Mouse (Mus musculus) kidney, postnatal 4 days (tissue): ENCODE results near the gene Mob3b.

Experiments
- DNase-seq, 2 experiments: peaks; one replicate each; pipeline ENCODE4 v3.0.0; 2021; ENCODE audit warnings: mixed read lengths in 2 of 2

Gene Mob3b

GRCm38 (mm10) chr4:35063146-35063719, 94.1 kb downstream of the Mob3b start:
- no peak for DNase-seq

DNA sequence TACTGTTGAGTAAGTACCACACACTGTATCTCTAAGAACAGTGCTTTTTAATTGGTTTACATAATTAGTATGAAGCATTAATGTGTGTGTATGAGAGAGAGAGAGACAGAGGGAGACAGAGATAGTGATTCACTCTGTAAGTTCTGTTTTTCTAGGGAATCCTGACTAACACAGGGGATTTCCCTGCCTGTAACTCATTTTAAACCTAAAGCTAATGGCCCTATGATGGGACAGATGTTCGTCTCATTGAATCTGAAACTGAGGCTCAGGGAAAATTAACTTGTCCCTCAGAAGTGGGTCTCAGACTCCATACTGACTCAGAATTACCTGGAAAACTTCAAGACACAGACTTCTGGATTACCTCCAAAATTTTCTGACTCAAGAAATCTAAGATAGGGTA, 96.3 kb downstream of the Mob3b start:
- DNase-seq, result no peak

GRCm38 (mm10) chr4:35060401-35060800, 96.9 kb downstream of the Mob3b start:
- no peak for DNase-seq

DNA sequence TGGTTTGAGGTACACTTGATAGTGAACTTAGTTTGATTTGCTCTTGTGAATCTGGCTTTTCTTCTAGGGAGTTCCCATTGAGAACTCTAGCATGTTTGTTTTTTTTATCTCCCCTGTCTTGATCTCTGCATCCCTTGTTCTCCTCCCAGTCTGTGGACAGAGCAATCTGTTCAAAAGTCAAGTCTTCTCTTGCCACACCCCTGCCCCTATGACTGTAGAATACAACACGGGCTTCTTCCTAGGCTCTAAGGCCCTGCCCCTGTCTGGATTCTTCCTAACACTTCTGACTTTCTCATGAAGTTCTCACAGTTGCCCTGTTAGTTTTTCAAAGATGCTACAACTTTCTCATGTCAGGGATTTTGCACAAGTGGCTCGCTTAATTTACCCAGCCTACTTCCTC, 102.9 kb downstream of the Mob3b start:
- DNase-seq, result no peak

GRCm38 (mm10) chr4:35052174-35052942, 104.9 kb downstream of the Mob3b start:
- DNase-seq, result peak in 1 of 2 experiments; percentile 25

DNA sequence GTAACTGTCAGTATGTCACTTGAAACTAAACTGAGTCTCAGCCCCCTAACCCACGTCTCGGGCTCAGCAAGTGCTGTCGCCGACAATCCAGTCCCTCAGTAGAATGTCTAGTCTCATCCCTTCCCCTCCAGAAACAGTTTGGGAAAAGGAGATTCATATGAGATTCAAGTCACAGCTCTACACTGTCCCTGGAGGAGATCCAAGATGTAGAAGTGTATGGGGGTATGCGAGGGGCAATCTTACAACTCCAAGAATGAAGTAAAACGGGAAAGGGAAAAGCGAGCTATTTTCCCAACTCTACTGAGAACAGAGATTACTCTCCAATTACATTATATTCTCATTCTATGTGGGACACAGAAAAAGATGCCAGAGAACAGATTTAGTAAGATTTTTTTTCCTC, 106.1 kb downstream of the Mob3b start:
- DNase-seq, result no peak

DNA sequence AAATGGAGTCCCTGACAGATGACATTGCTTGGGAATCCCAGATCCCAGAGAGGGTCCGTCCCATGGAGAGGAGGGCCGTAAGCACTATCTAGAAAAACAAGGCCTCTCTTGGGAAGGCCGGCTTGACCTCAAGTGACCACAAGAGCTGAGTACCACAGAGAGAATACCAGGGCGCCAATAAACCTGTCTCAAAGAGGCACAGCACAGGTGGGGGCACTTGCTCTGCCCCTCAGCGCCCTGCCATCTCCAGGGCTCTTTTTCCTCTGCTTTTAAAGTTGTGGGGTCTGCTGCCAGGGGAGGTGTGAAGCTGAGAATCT, 107.6 kb downstream of the Mob3b start:
- no peak for DNase-seq

DNA sequence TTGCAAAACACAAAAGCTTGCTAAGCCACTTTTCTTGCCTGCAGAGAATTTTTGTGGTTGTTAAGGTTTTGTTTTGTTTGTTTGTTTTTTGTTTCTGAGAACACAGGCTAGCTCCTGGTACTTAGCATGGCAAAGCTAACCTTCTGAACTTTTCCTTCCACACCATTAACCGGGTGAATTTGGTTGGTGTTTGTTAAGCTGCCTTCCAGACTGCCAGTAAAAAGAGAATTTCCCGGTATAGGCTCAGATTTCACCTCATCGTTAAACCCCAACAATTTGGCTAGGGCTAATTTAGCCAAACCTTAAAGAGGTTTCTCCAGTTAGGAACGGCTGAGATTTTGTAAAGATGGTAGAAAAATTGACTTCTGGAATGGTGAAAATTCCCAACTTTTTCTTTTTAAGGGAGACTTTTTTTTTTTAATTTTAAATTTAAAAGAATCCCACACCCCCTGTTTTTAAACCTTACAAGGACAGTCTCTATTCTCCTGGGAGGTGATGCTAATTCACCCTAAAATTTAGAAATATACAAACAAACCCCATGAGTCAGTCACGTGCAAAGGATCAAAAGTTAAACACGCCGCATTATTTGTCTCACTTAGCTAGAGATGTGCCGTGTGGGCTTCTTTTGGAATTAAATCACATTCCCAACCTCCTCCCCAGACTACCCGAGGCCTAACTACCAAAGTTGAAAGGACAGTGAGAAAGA, 108.1 kb downstream of the Mob3b start:
- DNase-seq, result no peak

- DNase-seq, result no peak
Measured at GRCm38 (mm10) chr4:35040896-35041295, 116.4 kb downstream of the Mob3b start.

GRCm38 (mm10) chr4:35040306-35040705, 117.0 kb downstream of the Mob3b start:
- no peak for DNase-seq

DNA sequence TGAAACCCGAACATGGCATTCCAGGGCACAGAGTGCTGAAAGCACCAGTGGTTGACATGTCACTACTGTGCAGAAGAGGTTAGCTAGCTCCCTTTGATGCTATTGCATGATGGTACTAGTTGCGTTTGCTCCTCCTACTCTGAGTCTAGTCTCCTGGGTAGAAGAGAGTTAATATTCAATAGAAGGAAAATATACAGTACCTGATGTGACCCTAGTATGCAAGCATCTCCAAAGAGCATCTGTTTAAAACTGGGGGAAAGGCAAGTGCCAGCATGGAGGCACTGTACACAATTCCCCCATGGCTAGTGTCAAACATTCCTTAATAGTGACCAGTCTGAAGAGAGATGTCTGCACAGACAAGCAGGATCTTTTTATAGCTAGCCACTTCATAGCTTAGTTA, 119.5 kb downstream of the Mob3b start:
- no peak for DNase-seq

- DNase-seq, result no peak
Measured at GRCm38 (mm10) chr4:35034504-35035290, 122.6 kb downstream of the Mob3b start.

GRCm38 (mm10) chr4:35032758-35033157, 124.5 kb downstream of the Mob3b start:
- DNase-seq, result no peak

GRCm38 (mm10) chr4:35031623-35032022, 125.7 kb downstream of the Mob3b start:
- DNase-seq, result no peak

DNA sequence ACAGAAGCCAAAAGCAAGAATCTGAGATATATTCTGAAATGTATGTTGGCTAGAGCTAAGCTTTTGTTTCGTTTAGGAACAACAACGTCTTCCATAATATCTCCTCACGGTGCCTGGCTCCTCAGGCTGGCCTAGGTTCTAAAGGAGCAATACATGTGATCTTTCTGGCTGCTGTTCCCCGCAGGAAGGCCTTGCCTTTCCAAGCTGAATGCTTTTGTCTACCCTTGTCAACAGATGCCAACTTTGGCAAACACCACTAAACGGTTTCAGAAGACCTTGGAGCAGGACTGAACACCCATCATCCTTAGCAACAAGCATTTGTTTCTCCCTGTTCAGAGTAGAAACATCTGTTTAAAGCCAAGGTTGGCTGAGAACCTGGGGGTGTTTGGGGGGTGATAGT, 126.1 kb downstream of the Mob3b start:
- no peak for DNase-seq

DNA sequence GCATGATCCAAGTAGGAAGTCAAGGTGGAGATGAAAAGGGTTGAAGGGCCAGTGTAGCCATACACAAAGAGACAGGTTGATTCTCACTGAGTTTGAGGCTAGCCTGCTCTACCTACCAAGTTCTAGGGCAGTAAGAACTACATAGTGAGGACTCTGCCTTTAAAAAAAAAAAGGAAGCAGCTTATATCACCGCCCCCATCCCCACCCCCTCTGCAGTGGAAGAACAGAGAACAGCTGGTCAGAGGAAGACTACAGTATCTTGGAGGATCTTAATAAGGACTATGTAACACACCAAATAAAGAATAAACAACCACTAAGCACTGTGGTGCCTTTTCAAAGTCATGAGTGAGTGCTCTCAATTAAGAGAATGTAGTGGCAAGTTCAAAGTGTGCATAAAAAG, 138.9 kb downstream of the Mob3b start:
- no peak for DNase-seq

DNA sequence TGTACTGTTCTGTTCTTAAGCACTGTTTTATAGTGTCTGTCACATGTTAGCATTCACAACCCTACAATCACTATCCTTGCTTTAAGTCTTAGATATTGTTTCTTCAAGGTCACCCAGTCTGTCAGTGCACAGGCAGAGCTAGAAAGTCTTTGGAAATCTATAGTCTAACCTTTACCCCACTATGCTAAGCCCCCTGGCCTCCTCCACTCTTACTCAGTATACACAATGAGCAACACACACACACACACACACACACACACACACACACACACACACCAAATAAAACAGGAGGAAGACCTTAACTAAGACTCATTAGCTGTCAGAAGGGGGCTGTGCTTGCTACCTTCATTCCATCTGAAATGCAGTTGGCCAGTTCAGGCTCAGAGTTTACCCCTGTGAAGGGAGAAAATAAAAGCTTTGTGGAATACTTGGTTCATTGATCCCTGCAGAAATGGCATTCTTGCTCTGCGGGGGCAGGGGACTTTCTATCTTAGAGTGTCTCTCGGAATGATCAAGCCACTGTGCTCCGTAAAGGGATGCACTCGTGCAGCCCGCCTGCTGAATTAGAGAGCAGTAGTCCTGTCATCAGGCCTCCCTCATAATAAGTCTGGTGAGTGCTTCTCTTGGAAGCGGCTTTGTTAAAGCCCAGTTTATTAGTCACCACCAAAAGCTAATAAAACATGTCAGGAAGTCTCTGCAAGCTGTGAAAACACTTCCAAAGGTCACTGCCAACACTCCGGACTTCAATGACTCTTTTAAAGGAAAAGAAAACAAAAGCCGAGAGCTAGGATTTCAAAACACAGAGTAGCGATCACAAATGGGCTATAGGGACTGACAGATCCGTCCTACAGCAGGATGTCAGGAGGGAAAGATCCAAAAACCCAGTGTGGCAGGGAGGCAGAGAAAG, 144.6 kb downstream of the Mob3b start:
- DNase-seq, result peak in 1 of 2 experiments; percentile 43

DNA sequence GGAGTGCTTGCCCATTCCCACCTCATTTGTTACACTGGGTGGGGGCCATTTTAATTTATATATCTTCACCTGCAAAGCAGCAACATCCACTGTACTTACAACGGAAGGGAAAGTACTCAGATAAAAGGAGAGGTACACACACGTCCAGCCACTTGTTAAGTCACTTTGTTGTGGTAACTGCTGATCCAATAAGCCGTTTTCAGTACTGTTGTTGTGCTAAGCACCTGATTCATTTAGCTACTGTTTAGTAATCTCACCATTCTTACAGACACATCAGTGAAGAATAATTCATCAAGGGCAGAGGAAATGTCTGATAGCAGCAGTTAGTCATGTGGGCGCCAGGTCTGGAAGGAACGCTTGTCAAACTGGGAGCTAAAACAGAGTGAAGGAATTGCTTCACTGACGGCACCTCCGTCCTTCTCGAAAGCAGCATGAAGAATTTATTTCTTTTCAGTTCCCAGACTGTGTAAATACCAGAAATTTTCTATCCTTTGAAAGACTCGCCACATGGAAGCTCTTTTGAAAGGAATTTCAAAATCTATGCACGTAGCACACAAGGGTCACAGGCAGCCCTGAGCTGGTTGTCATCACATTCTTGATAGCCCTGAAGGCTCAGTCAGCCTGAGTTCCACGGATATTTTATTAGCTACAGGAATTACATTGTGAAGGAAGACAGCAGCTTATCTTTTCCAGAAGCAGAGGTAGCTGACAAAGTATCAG, 150.6 kb downstream of the Mob3b start:
- DNase-seq, result no peak

DNA sequence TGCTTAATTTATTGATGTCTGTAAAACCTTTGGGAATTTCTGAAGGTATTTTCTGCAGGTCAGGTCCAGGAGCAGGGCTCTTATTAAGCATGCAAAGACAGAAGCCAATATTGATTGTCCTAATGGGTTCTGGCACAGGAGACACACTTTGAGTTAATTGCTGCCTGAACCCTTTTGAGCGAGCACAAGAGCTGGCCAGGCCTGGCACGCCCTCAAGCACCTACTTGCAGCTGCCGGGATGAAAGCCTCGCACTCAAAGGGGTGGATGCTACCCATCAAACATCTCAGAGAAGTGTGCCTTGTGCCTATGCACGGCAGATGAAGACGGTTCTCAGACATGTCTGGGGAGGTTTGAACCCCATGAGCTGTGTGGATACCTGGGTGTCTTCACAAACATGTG, 151.2 kb downstream of the Mob3b start:
- no peak for DNase-seq

- DNase-seq, result peak; percentile 34 to 49
Measured at GRCm38 (mm10) chr4:35005068-35005769, 152.1 kb downstream of the Mob3b start.

DNA sequence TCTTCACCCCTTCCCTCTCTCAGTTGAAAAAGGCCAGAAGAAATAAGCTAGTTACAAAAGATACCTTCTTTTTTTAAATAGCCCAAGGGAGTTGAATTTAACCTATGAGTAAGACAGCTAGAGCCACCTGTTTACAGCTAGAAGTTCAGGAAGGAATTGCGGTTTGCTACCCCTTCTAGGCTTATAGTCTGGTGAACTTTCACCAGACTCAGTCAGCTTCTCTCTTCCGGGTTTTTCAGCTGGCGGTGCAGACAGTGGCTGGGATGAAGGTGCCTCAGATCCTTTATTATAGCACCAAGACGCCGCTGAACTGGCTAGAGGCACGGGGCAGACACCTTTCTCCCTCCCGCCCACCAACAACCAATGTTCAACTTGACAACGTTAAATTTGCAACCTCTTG, 152.8 kb downstream of the Mob3b start:
- no peak for DNase-seq
